In genomic region chr2:147877907-147878306, GRCm38 (mm10) we compare ENCODE assay signal across 11 mouse cellular contexts.
DNase-seq lines count a peak whose midpoint lies in the region; ATAC-seq lines count a peak whose summit lies in the region.
"Had no signal": no experiment of that assay in that cellular context is flagged by ENCODE, and none has a peak within 500 bp of the region (broad histone marks: within the 10 kb centered on the region; RNA-seq: fewer than 3 reads in every experiment).

No protein-coding gene starts in this region.

- H3K27ac ChIP-seq in kidney, embryonic 15.5 days = no peak overlapping the region
- no peak overlapping the region for H3K27ac ChIP-seq in embryonic facial prominence, embryonic 13.5 days
- H3K27ac ChIP-seq in forebrain, embryonic 14.5 days (ENCODE audit: low read depth, low read length) = no peak overlapping the region
- no peak overlapping the region for H3K27ac ChIP-seq in midbrain, embryonic 13.5 days
- no peak overlapping the region for H3K27ac ChIP-seq in liver, embryonic 12.5 days

- no peaks in the 10 kb centered on the region for H3K36me3 ChIP-seq in kidney, embryonic 15.5 days
- no peaks in the 10 kb centered on the region for H3K36me3 ChIP-seq in embryonic facial prominence, embryonic 13.5 days
- H3K36me3 ChIP-seq in forebrain, embryonic 14.5 days (ENCODE audit: control insufficient read depth, insufficient read depth, low read length) = no peaks in the 10 kb centered on the region
- no peaks in the 10 kb centered on the region for H3K36me3 ChIP-seq in midbrain, embryonic 13.5 days
- no peaks in the 10 kb centered on the region for H3K36me3 ChIP-seq in liver, embryonic 12.5 days

- no peak for DNase-seq in kidney, postnatal 10 days
- peak; percentile 28 for DNase-seq in forebrain, embryonic 14.5 days (ENCODE audit: low spot score)
- DNase-seq in layer of hippocampus, adult 18-20 months (ENCODE audit: low spot score in 2 of 2) = no peak
- no peak for DNase-seq in layer of hippocampus, postnatal 36 days
- DNase-seq: cerebellum, adult 9-10 months; gastrocnemius, postnatal 10 days; lung, postnatal 4 days had no signal

- 10% methylated on average over 13 of the region's 13 CpGs for WGBS in kidney, embryonic 15.5 days
- WGBS in embryonic facial prominence, embryonic 13.5 days = 18% methylated on average over 13 of the region's 13 CpGs
- WGBS in forebrain, embryonic 14.5 days = 4% methylated on average over 13 of the region's 13 CpGs
- 12% methylated on average over 13 of the region's 13 CpGs for WGBS in midbrain, embryonic 13.5 days
- 30% methylated on average over 13 of the region's 13 CpGs for whole genome bisulfite sequencing in liver, embryonic 12.5 days (ENCODE audit: insufficient replicate concordance)

- peak overlapping the region; percentile 63 for H3K4me2 ChIP-seq in kidney, embryonic 15.5 days
- H3K4me2 ChIP-seq in embryonic facial prominence, embryonic 13.5 days = peak overlapping the region; percentile 61; the same call in 1 of the 2 replicates
- peak overlapping the region; percentile 46; the same call in 1 of the 2 replicates for H3K4me2 ChIP-seq in forebrain, embryonic 14.5 days (ENCODE audit: low read length)
- H3K4me2 ChIP-seq in midbrain, embryonic 13.5 days (replicated peaks) = peak overlapping the region; percentile 63
- H3K4me2 ChIP-seq in liver, embryonic 12.5 days = no peak overlapping the region

- ATAC-seq in kidney, embryonic 15.5 days (replicated peaks; ENCODE audit: low FRiP score) = no peak
- no peak for ATAC-seq in embryonic facial prominence, embryonic 13.5 days (ENCODE audit: insufficient number of reproducible peaks, insufficient read depth, low FRiP score, low TSS enrichment, low read depth)
- no peak for ATAC-seq in forebrain, embryonic 14.5 days
- ATAC-seq in midbrain, embryonic 13.5 days = peak; percentile 57; the same call in 1 of the 2 replicates
- no peak for ATAC-seq in liver, embryonic 12.5 days

- peaks cover 24% of the 10 kb centered on the region for H3K4me1 ChIP-seq in kidney, embryonic 15.5 days
- H3K4me1 ChIP-seq in embryonic facial prominence, embryonic 13.5 days = peaks cover 12% of the 10 kb centered on the region
- peaks cover 5% of the 10 kb centered on the region for H3K4me1 ChIP-seq in forebrain, embryonic 14.5 days (ENCODE audit: control insufficient read depth, insufficient read depth, low read length)
- H3K4me1 ChIP-seq in midbrain, embryonic 13.5 days (replicated peaks) = peaks cover 26% of the 10 kb centered on the region
- no peaks in the 10 kb centered on the region for H3K4me1 ChIP-seq in liver, embryonic 12.5 days

- no peaks in the 10 kb centered on the region for H3K9me3 ChIP-seq in kidney, embryonic 15.5 days (replicated peaks)
- no peaks in the 10 kb centered on the region for H3K9me3 ChIP-seq in embryonic facial prominence, embryonic 13.5 days
- no peaks in the 10 kb centered on the region for H3K9me3 ChIP-seq in forebrain, embryonic 14.5 days (replicated peaks; ENCODE audit: control insufficient read depth, low read length)
- no peaks in the 10 kb centered on the region for H3K9me3 ChIP-seq in midbrain, embryonic 13.5 days
- no peaks in the 10 kb centered on the region for H3K9me3 ChIP-seq in liver, embryonic 12.5 days (replicated peaks)

- H3K27me3 ChIP-seq in kidney, embryonic 15.5 days = peaks cover 20% of the 10 kb centered on the region
- peaks cover 35% of the 10 kb centered on the region for H3K27me3 ChIP-seq in embryonic facial prominence, embryonic 13.5 days
- H3K27me3 ChIP-seq in forebrain, embryonic 14.5 days (replicated peaks; ENCODE audit: control insufficient read depth, insufficient read depth, low read length) = peaks cover 7% of the 10 kb centered on the region; the same call in 1 of the 2 replicates
- peaks cover 44% of the 10 kb centered on the region for H3K27me3 ChIP-seq in midbrain, embryonic 13.5 days
- peaks cover 7% of the 10 kb centered on the region; the same call in 1 of the 2 replicates for H3K27me3 ChIP-seq in liver, embryonic 12.5 days (replicated peaks)

- no peak overlapping the region for H3K4me3 ChIP-seq in kidney, embryonic 15.5 days (replicated peaks)
- no peak overlapping the region for H3K4me3 ChIP-seq in embryonic facial prominence, embryonic 13.5 days
- H3K4me3 ChIP-seq in forebrain, embryonic 14.5 days (ENCODE audit: low read depth, low read length) = no peak overlapping the region
- no peak overlapping the region for H3K4me3 ChIP-seq in midbrain, embryonic 13.5 days (replicated peaks)
- H3K4me3 ChIP-seq in liver, embryonic 12.5 days = no peak overlapping the region

- no peak overlapping the region for H3K9ac ChIP-seq in kidney, embryonic 15.5 days
- no peak overlapping the region for H3K9ac ChIP-seq in embryonic facial prominence, embryonic 13.5 days
- H3K9ac ChIP-seq in forebrain, embryonic 14.5 days (ENCODE audit: low read length) = no peak overlapping the region
- no peak overlapping the region for H3K9ac ChIP-seq in midbrain, embryonic 13.5 days (replicated peaks)
- no peak overlapping the region for H3K9ac ChIP-seq in liver, embryonic 12.5 days
